Mouse (Mus musculus): ENCODE data around the gene Fam168b. TPM values are rescaled to one million over a fixed set of nuclear protein-coding genes. Genes with fewer than 3 reads are reported as not detected.

The Fam168b gene
- polyA plus RNA-seq, 1 experiment from 2014 or later, result 75.6 TPM

GRCm38 (mm10) chr1:34825909-34826308 lies 17.0 kb downstream of the Fam168b start:
- Histone ChIP-seq H3K27me3 (no peaks in the 10 kb centered on the region), H3K9ac (no peak overlapping the region), H3K27ac (no peak overlapping the region), H3K9me3 (no peaks in the 10 kb centered on the region), H3K4me3 (no peak overlapping the region), H3K4me2 (no peak overlapping the region), H3K4me1 (peaks cover 9% of the 10 kb centered on the region), H3K36me3 (peaks cover 70% of the 10 kb centered on the region)
- 86% methylated on average over 9 of the region's 9 CpGs for WGBS
- ATAC-seq (ENCODE audit: insufficient number of reproducible peaks, low FRiP score, low TSS enrichment, low read depth), result no peak

DNA sequence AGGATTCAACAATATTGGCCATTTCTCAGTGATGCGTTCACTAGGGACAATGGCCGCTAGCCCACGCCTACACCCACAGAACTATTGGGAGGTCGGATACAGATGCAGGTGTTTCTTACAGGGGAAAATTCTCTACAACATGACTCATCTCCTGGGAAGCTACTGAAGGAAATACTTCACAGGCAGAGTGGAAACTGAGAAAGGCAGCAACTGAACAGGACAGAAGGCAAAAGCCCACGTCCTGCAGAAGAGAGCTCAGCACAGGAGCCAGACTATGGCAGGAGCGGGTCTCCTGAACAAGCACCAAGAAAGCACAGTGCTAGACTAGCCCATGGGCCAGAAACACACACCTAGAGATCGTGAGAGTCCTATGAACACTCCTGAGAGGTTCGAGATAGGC lies 18.7 kb downstream of the Fam168b start:
- H3K27ac ChIP-seq, result no peak overlapping the region
- H3K9ac ChIP-seq, result no peak overlapping the region
- H3K9me3 ChIP-seq, result no peaks in the 10 kb centered on the region
- H3K27me3 ChIP-seq, result no peaks in the 10 kb centered on the region
- H3K4me1 ChIP-seq, result no peaks in the 10 kb centered on the region
- WGBS, result 89% methylated on average over 8 of the region's 8 CpGs
- no peak for ATAC-seq (ENCODE audit: insufficient number of reproducible peaks, low FRiP score, low TSS enrichment, low read depth)
- H3K36me3 ChIP-seq, result peaks cover 81% of the 10 kb centered on the region
- H3K4me2 ChIP-seq, result no peak overlapping the region
- H3K4me3 ChIP-seq, result no peak overlapping the region

DNA sequence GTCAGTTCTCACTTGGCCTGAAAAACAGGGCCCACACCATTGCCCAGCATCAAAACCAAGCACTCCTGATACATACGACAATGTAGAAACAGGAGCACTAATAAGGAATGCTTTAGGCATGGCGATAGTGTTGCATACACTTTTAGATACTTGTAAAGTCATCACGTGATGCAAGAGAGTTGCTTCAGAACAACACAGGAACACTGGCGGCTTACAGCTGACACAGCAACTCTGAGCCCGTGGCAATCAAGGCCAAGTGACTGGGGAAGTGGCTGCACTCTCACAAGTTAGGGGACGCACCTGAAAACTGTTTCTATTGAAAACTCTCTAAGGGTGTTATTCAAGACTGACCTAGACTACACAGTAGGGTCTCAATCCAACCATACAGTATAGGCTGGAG lies 19.5 kb downstream of the Fam168b start:
- Histone ChIP-seq H3K4me1 (no peaks in the 10 kb centered on the region), H3K36me3 (peaks cover 86% of the 10 kb centered on the region), H3K9me3 (no peaks in the 10 kb centered on the region), H3K9ac (no peak overlapping the region), H3K27me3 (no peaks in the 10 kb centered on the region), H3K4me2 (no peak overlapping the region), H3K27ac (no peak overlapping the region), H3K4me3 (no peak overlapping the region)
- ATAC-seq (ENCODE audit: insufficient number of reproducible peaks, low FRiP score, low TSS enrichment, low read depth), result no peak
- 86% methylated on average over 6 of the region's 6 CpGs for WGBS

GRCm38 (mm10) chr1:34822746-34823145 lies 20.1 kb downstream of the Fam168b start:
- H3K36me3 ChIP-seq, result peaks cover 86% of the 10 kb centered on the region
- ATAC-seq (ENCODE audit: insufficient number of reproducible peaks, low FRiP score, low TSS enrichment, low read depth), result no peak
- H3K27me3 ChIP-seq, result no peaks in the 10 kb centered on the region
- H3K4me3 ChIP-seq, result no peak overlapping the region
- 92% methylated on average over 7 of the region's 7 CpGs for WGBS
- H3K9ac ChIP-seq, result no peak overlapping the region
- no peak overlapping the region for H3K4me2 ChIP-seq
- H3K27ac ChIP-seq, result no peak overlapping the region
- no peaks in the 10 kb centered on the region for H3K9me3 ChIP-seq
- no peaks in the 10 kb centered on the region for H3K4me1 ChIP-seq

- H3K27me3 ChIP-seq, result no peaks in the 10 kb centered on the region
- peaks cover 86% of the 10 kb centered on the region for H3K36me3 ChIP-seq
- ATAC-seq (ENCODE audit: insufficient number of reproducible peaks, low FRiP score, low TSS enrichment, low read depth), result no peak
- no peak overlapping the region for H3K9ac ChIP-seq
- H3K4me3 ChIP-seq, result no peak overlapping the region
- 90% methylated on average over 7 of the region's 7 CpGs for WGBS
- no peaks in the 10 kb centered on the region for H3K9me3 ChIP-seq
- no peak overlapping the region for H3K4me2 ChIP-seq
- H3K4me1 ChIP-seq, result no peaks in the 10 kb centered on the region
- H3K27ac ChIP-seq, result no peak overlapping the region
These were observed 20.9 kb downstream of the Fam168b start for GRCm38 (mm10) chr1:34822003-34822402.

DNA sequence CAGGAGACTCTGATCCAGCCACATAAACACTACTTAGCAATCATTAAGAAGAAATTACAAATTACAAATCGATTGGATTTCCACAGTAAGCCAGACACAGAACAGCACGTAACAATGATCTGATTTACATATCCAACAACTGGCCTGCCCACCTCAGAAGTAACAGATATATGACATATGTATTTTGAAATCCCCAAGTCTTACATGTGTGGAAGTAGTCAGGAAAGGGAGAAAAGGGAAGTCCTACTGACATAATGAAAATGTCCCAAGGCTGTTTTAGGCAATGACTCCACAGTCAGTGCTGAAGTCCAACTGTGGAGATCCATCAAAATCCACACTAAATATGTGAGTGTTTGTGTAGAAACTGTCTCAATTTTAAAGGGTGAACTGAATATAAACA lies 21.5 kb downstream of the Fam168b start:
- Histone ChIP-seq H3K4me2 (no peak overlapping the region), H3K4me1 (no peaks in the 10 kb centered on the region), H3K9ac (no peak overlapping the region), H3K36me3 (peaks cover 86% of the 10 kb centered on the region), H3K27ac (no peak overlapping the region), H3K9me3 (no peaks in the 10 kb centered on the region), H3K27me3 (no peaks in the 10 kb centered on the region), H3K4me3 (no peak overlapping the region)
- no peak for ATAC-seq (ENCODE audit: insufficient number of reproducible peaks, low FRiP score, low TSS enrichment, low read depth)
- 92% methylated on average over 2 of the region's 2 CpGs for WGBS

- H3K4me1 ChIP-seq, result no peaks in the 10 kb centered on the region
- no peak overlapping the region for H3K4me2 ChIP-seq
- no peaks in the 10 kb centered on the region for H3K27me3 ChIP-seq
- ATAC-seq (ENCODE audit: insufficient number of reproducible peaks, low FRiP score, low TSS enrichment, low read depth), result no peak
- no peak overlapping the region for H3K27ac ChIP-seq
- 91% methylated on average over 6 of the region's 6 CpGs for WGBS
- no peak overlapping the region for H3K4me3 ChIP-seq
- peaks cover 88% of the 10 kb centered on the region for H3K36me3 ChIP-seq
- H3K9me3 ChIP-seq, result no peaks in the 10 kb centered on the region
- no peak overlapping the region for H3K9ac ChIP-seq
These were observed 23.5 kb downstream of the Fam168b start for GRCm38 (mm10) chr1:34819225-34819910.

GRCm38 (mm10) chr1:34815843-34816242 lies 27.0 kb downstream of the Fam168b start:
- no peaks in the 10 kb centered on the region for H3K4me1 ChIP-seq
- H3K9me3 ChIP-seq, result no peaks in the 10 kb centered on the region
- no peak overlapping the region for H3K27ac ChIP-seq
- no peak overlapping the region for H3K9ac ChIP-seq
- H3K27me3 ChIP-seq, result no peaks in the 10 kb centered on the region
- H3K4me2 ChIP-seq, result no peak overlapping the region
- no peak for ATAC-seq (ENCODE audit: insufficient number of reproducible peaks, low FRiP score, low TSS enrichment, low read depth)
- H3K36me3 ChIP-seq, result peaks cover 98% of the 10 kb centered on the region
- WGBS, result 88% methylated on average over 6 of the region's 6 CpGs
- no peak overlapping the region for H3K4me3 ChIP-seq

DNA sequence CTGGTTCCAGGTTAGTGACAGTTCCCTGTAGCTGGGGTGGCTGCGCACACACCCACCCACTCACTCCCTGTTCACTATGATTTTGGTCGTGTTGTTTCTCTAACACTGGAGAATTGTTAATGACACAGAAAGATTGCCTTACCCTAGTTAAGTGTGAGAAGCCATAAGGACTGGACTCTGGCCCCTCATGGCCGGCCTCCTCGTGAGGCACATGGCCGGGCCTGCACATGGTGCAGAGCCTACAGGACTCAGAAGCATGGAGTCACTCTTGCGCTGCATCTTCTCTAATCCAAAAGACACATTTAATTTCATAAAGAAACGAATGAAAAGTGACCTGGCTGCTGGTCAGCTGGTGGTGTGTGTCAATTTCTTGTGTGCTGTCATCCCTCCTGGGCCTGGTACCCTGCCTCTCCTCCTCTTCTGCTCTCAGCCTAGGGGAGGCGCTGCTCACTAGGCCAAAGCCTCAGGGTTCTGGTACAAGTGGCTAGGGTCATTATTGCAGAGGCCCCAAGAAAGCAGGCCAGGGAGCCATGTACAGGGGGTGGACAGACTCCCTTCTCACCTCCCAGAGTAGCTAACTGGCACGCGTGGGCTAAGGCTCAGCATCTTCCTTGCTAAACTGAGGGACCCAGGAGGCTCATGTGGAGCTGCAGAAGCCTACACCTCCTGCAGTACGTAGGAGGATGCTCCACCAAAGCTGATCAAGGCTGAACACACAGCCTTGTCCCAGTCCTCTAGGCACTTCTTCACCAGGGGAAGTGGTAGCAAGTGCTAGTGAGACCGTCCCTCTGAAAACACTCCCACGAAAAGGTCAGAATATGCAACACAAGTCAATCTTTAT lies 30.2 kb downstream of the Fam168b start:
- 92% methylated on average over 13 of the region's 13 CpGs for WGBS
- Histone ChIP-seq H3K9ac (no peak overlapping the region), H3K27me3 (no peaks in the 10 kb centered on the region), H3K27ac (no peak overlapping the region), H3K4me3 (no peak overlapping the region), H3K4me2 (no peak overlapping the region), H3K36me3 (peaks cover 76% of the 10 kb centered on the region), H3K4me1 (no peaks in the 10 kb centered on the region), H3K9me3 (no peaks in the 10 kb centered on the region)
- ATAC-seq (ENCODE audit: insufficient number of reproducible peaks, low FRiP score, low TSS enrichment, low read depth), result no peak

- ATAC-seq (ENCODE audit: insufficient number of reproducible peaks, low FRiP score, low TSS enrichment, low read depth), result no peak
- Histone ChIP-seq H3K4me1 (no peaks in the 10 kb centered on the region), H3K36me3 (peaks cover 69% of the 10 kb centered on the region), H3K27ac (no peak overlapping the region), H3K4me2 (no peak overlapping the region), H3K27me3 (no peaks in the 10 kb centered on the region), H3K9ac (no peak overlapping the region), H3K4me3 (no peak overlapping the region), H3K9me3 (no peaks in the 10 kb centered on the region)
- 67% methylated on average over 6 of the region's 6 CpGs for WGBS
These were observed 31.3 kb downstream of the Fam168b start for GRCm38 (mm10) chr1:34811581-34811980.

- Histone ChIP-seq H3K9ac (no peak overlapping the region), H3K27me3 (no peaks in the 10 kb centered on the region), H3K36me3 (peaks cover 64% of the 10 kb centered on the region), H3K9me3 (no peaks in the 10 kb centered on the region), H3K4me2 (no peak overlapping the region), H3K27ac (no peak overlapping the region), H3K4me3 (no peak overlapping the region), H3K4me1 (peaks cover 3% of the 10 kb centered on the region)
- no peak for ATAC-seq (ENCODE audit: insufficient number of reproducible peaks, low FRiP score, low TSS enrichment, low read depth)
- WGBS, result 78% methylated on average over 6 of the region's 6 CpGs
These were observed 31.8 kb downstream of the Fam168b start for GRCm38 (mm10) chr1:34811035-34811434.

DNA sequence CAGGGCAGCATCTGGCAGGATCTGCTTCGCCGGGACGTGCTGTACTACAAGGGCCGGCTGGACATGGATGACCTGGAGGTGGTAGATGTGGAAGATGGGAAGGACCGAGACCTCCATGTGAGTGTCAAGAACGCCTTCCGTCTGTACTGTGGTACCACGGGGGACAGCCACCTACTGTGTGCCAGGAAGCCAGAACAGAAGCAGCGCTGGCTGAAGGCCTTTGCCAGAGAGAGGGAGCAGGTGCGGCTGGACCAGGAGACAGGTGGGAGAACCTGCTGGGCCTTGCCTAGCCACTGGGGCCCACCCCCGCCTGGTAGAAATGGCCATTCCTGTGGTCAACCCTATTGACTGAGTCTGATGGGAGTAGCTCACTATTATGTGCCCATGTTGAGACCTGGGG lies 32.6 kb downstream of the Fam168b start:
- Histone ChIP-seq H3K36me3 (peaks cover 57% of the 10 kb centered on the region), H3K9ac (no peak overlapping the region), H3K27me3 (peaks cover 4% of the 10 kb centered on the region; the same call in 1 of the 2 replicates), H3K4me2 (no peak overlapping the region), H3K9me3 (no peaks in the 10 kb centered on the region), H3K4me1 (peaks cover 8% of the 10 kb centered on the region), H3K27ac (no peak overlapping the region), H3K4me3 (no peak overlapping the region)
- 93% methylated on average over 11 of the region's 11 CpGs for WGBS
- no peak for ATAC-seq (ENCODE audit: insufficient number of reproducible peaks, low FRiP score, low TSS enrichment, low read depth)

Data from limb, embryonic 15.5 days (tissue).